25 mouse cellular contexts compared by ENCODE assay signal in genomic region chrX:139529678-139530077, GRCm38 (mm10). TPM values are rescaled to one million over a fixed set of nuclear protein-coding genes. Genes with fewer than 3 reads are reported as not detected.
"Had no signal": no experiment of that assay in that cellular context is flagged by ENCODE, and none has a peak within 500 bp of the region (broad histone marks: within the 10 kb centered on the region; RNA-seq: fewer than 3 reads in every experiment).

No protein-coding gene starts in this region.

- H3K27ac ChIP-seq: gastrocnemius, adult 2 months; heart, embryonic 10.5 days; hindbrain, embryonic 10.5 days; hindbrain, embryonic 12.5 days; hindbrain, embryonic 14.5 days; intestine, embryonic 15.5 days; layer of hippocampus, adult 2 months; left cerebral cortex, adult 2 months; limb, embryonic 10.5 days; limb, embryonic 12.5 days had no signal

- H3K4me2 ChIP-seq: heart, embryonic 12.5 days; hindbrain, embryonic 12.5 days; hindbrain, embryonic 14.5 days; intestine, embryonic 15.5 days; limb, embryonic 12.5 days had no signal

- H3K4me1 ChIP-seq: heart, embryonic 10.5 days; heart, embryonic 12.5 days; hindbrain, embryonic 10.5 days; hindbrain, embryonic 12.5 days; intestine, embryonic 15.5 days; limb, embryonic 10.5 days; limb, embryonic 12.5 days had no signal

- H3K9ac ChIP-seq: heart, embryonic 12.5 days; hindbrain, embryonic 12.5 days; hindbrain, embryonic 14.5 days; intestine, embryonic 15.5 days; limb, embryonic 12.5 days had no signal

- H3K4me3 ChIP-seq: gastrocnemius, adult 2 months; heart, embryonic 10.5 days; heart, embryonic 12.5 days; hindbrain, embryonic 10.5 days; hindbrain, embryonic 12.5 days; intestine, embryonic 15.5 days; layer of hippocampus, adult 2 months; left cerebral cortex, adult 2 months; limb, embryonic 10.5 days; limb, embryonic 12.5 days had no signal

- H3K36me3 ChIP-seq: heart, embryonic 10.5 days; heart, embryonic 12.5 days; hindbrain, embryonic 10.5 days; hindbrain, embryonic 12.5 days; intestine, embryonic 15.5 days; limb, embryonic 10.5 days; limb, embryonic 12.5 days had no signal

- H3K27me3 ChIP-seq: heart, embryonic 12.5 days; hindbrain, embryonic 12.5 days; intestine, embryonic 15.5 days had no signal

- DNase-seq: gastrocnemius, adult 2 months; gastrocnemius, postnatal 10 days; gastrocnemius, postnatal 25 days; heart, adult 18-20 months; heart, postnatal 10 days; heart, postnatal 4 days; kidney, adult 18-20 months; kidney, adult 8-10 months; kidney, postnatal 10 days; kidney, postnatal 25 days; kidney, postnatal 4 days had no signal

- H3K9me3 ChIP-seq: heart, embryonic 10.5 days; heart, embryonic 12.5 days; hindbrain, embryonic 10.5 days; hindbrain, embryonic 12.5 days; intestine, embryonic 15.5 days; limb, embryonic 10.5 days; limb, embryonic 12.5 days had no signal

- ATAC-seq: hindbrain, embryonic 16.5 days; inflammation-experienced regulatory T-cells, adult 6 months; intestine, embryonic 15.5 days; intestine, postnatal 0 days had no signal

RNA-seq across cellular contexts. Expression of gene D330045A20Rik, which starts 49.5 kb away (rescaled TPM):
- total RNA-seq: gastrocnemius, postnatal 25 days had no signal
- polyA plus RNA-seq: liver, adult 2 months had no signal
